Mouse (Mus musculus): ENCODE data around the gene Arl8a. TPM values are rescaled to one million over a fixed set of nuclear protein-coding genes. Genes with fewer than 3 reads are reported as not detected.
A peak's percentile ranks its signal among the peaks of the same experiment; 100 is the strongest.
"Not testable (repeated sequence)": the region's sequence is repeated elsewhere in the genome, so short reads cannot be mapped to it uniquely, and the experiment has no call there.

The Arl8a gene
- total RNA-seq, 2 experiments from 2014 or later = 259 to 264 TPM

GRCm38 (mm10) chr1:135168453-135169200, 22.0 kb downstream of the Arl8a start:
- no peak for DNase-seq (ENCODE audit: extremely low spot score in 1 of 2, low spot score in 1 of 2)

GRCm38 (mm10) chr1:135169556-135170224, 23.1 kb downstream of the Arl8a start:
- no peak for DNase-seq (ENCODE audit: extremely low spot score in 1 of 2, low spot score in 1 of 2)

GRCm38 (mm10) chr1:135170299-135170698, 23.7 kb downstream of the Arl8a start:
- no peak for DNase-seq (ENCODE audit: extremely low spot score in 1 of 2, low spot score in 1 of 2)

- no peak for DNase-seq (ENCODE audit: extremely low spot score in 1 of 2, low spot score in 1 of 2)
These were observed 24.6 kb downstream of the Arl8a start for GRCm38 (mm10) chr1:135171202-135171601.

- DNase-seq (ENCODE audit: extremely low spot score in 1 of 2, low spot score in 1 of 2) = peak in 1 of 2 experiments; percentile 59
These were observed 25.4 kb downstream of the Arl8a start for GRCm38 (mm10) chr1:135171984-135172383.

- no peak for DNase-seq (ENCODE audit: extremely low spot score in 1 of 2, low spot score in 1 of 2)
These were observed 26.7 kb downstream of the Arl8a start for GRCm38 (mm10) chr1:135173311-135173710.

GRCm38 (mm10) chr1:135175176-135175575, 28.6 kb downstream of the Arl8a start:
- no peak for DNase-seq (ENCODE audit: extremely low spot score in 1 of 2, low spot score in 1 of 2)

GRCm38 (mm10) chr1:135177724-135178123, 31.1 kb downstream of the Arl8a start:
- no peak for DNase-seq (ENCODE audit: extremely low spot score in 1 of 2, low spot score in 1 of 2)

GRCm38 (mm10) chr1:135178863-135179262, 32.2 kb downstream of the Arl8a start:
- DNase-seq (ENCODE audit: extremely low spot score in 1 of 2, low spot score in 1 of 2) = no peak

- no peak for DNase-seq (ENCODE audit: extremely low spot score in 1 of 2, low spot score in 1 of 2)
These were observed 34.2 kb downstream of the Arl8a start for GRCm38 (mm10) chr1:135180830-135181229.

- no peak for DNase-seq (ENCODE audit: extremely low spot score in 1 of 2, low spot score in 1 of 2)
These were observed 34.7 kb downstream of the Arl8a start for GRCm38 (mm10) chr1:135181275-135181674.

GRCm38 (mm10) chr1:135181880-135182623, 35.4 kb downstream of the Arl8a start:
- no peak for DNase-seq (ENCODE audit: extremely low spot score in 1 of 2, low spot score in 1 of 2)

GRCm38 (mm10) chr1:135182975-135183374, 36.4 kb downstream of the Arl8a start:
- DNase-seq (ENCODE audit: extremely low spot score in 1 of 2, low spot score in 1 of 2) = no peak

- no peak for DNase-seq (ENCODE audit: extremely low spot score in 1 of 2, low spot score in 1 of 2)
These were observed 36.8 kb downstream of the Arl8a start for GRCm38 (mm10) chr1:135183448-135183847.

- no peak for DNase-seq (ENCODE audit: extremely low spot score in 1 of 2, low spot score in 1 of 2)
These were observed 37.4 kb downstream of the Arl8a start for GRCm38 (mm10) chr1:135183941-135184570.

- DNase-seq (ENCODE audit: extremely low spot score in 1 of 2, low spot score in 1 of 2) = no peak
These were observed 39.3 kb downstream of the Arl8a start for GRCm38 (mm10) chr1:135185936-135186335.

- DNase-seq (ENCODE audit: extremely low spot score in 1 of 2, low spot score in 1 of 2) = no peak
These were observed 39.8 kb downstream of the Arl8a start for GRCm38 (mm10) chr1:135186427-135186826.

GRCm38 (mm10) chr1:135187016-135187415, 40.4 kb downstream of the Arl8a start:
- DNase-seq (ENCODE audit: extremely low spot score in 1 of 2, low spot score in 1 of 2) = not testable (repeated sequence)

GRCm38 (mm10) chr1:135188197-135188596, 41.6 kb downstream of the Arl8a start:
- no peak for DNase-seq (ENCODE audit: extremely low spot score in 1 of 2, low spot score in 1 of 2)

- no peak for DNase-seq (ENCODE audit: extremely low spot score in 1 of 2, low spot score in 1 of 2)
These were observed 42.6 kb downstream of the Arl8a start for GRCm38 (mm10) chr1:135189186-135189585.

- DNase-seq (ENCODE audit: extremely low spot score in 1 of 2, low spot score in 1 of 2) = not testable (repeated sequence)
These were observed 47.7 kb downstream of the Arl8a start for GRCm38 (mm10) chr1:135194335-135194734.

Measured in layer of hippocampus, postnatal 25 days (tissue).